Mouse (Mus musculus) hematopoietic multipotent progenitor cell, adult 10-12 weeks (in vitro differentiated cells): Measurements from ENCODE around the gene Prx. TPM values are rescaled to one million over a fixed set of nuclear protein-coding genes. Genes with fewer than 3 reads are reported as not detected.

Experiments
- polyA plus RNA-seq: library from polyadenylated mRNA; stranded (reverse); fragments of >175 nt; gene quantifications from 2 replicates; pipeline ENCODE4 v1.2.3, GENCODE M21; 2012; ENCODE audit warnings: low replicate concordance

Gene Prx
- 0.80 and 1.3 TPM in 2 replicates for polyA plus RNA-seq

GRCm38 (mm10) chr7:27499036-27499435 lies at the start of gene Prx:
Gene Prx, plus strand, starts transcription at chr7:27499324.

DNA sequence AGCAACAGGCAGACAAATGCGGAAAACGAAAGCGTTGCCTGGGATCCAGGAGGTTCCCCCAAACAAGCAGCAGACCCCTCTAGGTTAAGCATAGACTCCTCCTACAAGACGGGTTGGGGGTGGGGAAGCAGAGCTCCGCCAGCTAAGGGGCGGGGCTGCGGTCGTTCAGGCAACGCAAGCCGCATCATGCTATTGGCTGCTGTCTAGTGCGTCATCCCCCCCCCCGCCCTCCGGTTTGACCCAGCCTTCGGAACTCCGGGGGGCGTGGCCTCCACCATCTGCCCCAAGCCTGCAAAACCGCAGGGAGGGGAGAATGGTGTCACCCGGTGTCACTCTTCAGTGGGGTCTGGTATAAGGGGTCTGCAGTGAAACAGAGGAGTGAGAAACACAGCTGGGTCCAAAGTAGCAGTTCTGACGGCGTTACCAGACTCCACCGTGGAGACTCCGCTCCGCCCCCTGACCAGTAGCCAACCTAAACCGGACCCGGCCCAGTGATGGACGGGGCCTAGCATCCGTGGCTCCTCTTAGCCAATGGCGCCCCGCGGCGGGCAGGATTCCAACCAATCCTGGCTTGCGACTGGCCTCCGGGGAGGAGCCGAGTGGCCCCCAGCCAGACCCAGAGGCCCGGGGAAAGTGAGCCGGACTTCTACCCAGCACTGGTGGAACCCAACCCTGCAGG lies 25.8 kb upstream of the Prx start, which contains the start of gene Sertad3:
Gene Sertad3 (plus strand): TSS at position 613 of the 679 bp plus-strand sequence.

GRCm38 (mm10) chr7:27486770-27487697 lies 12.1 kb upstream of the Prx start, which contains the start of gene Sertad1:
Gene Sertad1, plus strand, starts transcription at chr7:27486910.

GRCm38 (mm10) chr7:27522967-27523366 lies 23.8 kb downstream of the Prx start, which contains the start of gene Hipk4:
Gene Hipk4, plus strand, starts transcription at chr7:27523267.

GRCm38 (mm10) chr7:27552931-27553513 lies 53.9 kb downstream of the Prx start, which contains the start of the genes Pld3 and 2310022A10Rik:
Gene Pld3, minus strand, starts transcription at chr7:27553218.
Gene 2310022A10Rik, plus strand, starts transcription at chr7:27553233.

Other genes starting within 250 kb of the Prx start
- gene Numbl, start 240.9 kb upstream of the Prx start, polyA plus RNA-seq, result 2.6 and 5.3 TPM in 2 replicates
- gene Ltbp4, start 161.6 kb upstream of the Prx start, polyA plus RNA-seq, result 1.6 and 4.7 TPM in 2 replicates
- 259 and 317 TPM in 2 replicates for gene Shkbp1, start 143.3 kb upstream of the Prx start, polyA plus RNA-seq
- not detected in 2 replicates for gene Gm20479, start 141.9 kb upstream of the Prx start, polyA plus RNA-seq
- 0.42 and 0.73 TPM in 2 replicates for gene Sptbn4, start 51.6 kb upstream of the Prx start, polyA plus RNA-seq
- 108 and 391 TPM in 2 replicates for gene Blvrb, start 51.3 kb upstream of the Prx start, polyA plus RNA-seq
- 13.7 and 44.3 TPM in 2 replicates for gene Sertad3, start 25.6 kb upstream of the Prx start, polyA plus RNA-seq
- 59.7 and 115 TPM in 2 replicates for gene Sertad1, start 12.4 kb upstream of the Prx start, polyA plus RNA-seq
- gene Hipk4, start 23.9 kb downstream of the Prx start, polyA plus RNA-seq, result 0.21 and 0.26 TPM in 2 replicates
- 113 and 198 TPM in 2 replicates for gene Pld3, start 53.9 kb downstream of the Prx start, polyA plus RNA-seq
- 34.1 and 37.4 TPM in 2 replicates for gene 2310022A10Rik, start 53.9 kb downstream of the Prx start, polyA plus RNA-seq
- gene Akt2, start 92.2 kb downstream of the Prx start, polyA plus RNA-seq, result 55.1 and 70.8 TPM in 2 replicates
- not detected in 2 replicates for gene Ttc9b, start 154.6 kb downstream of the Prx start, polyA plus RNA-seq
- 27.7 and 48.8 TPM in 2 replicates for gene Map3k10, start 175.3 kb downstream of the Prx start, polyA plus RNA-seq
- 0.17 and 0.52 TPM in 2 replicates for gene Zfp607b, start 190.0 kb downstream of the Prx start, polyA plus RNA-seq
- 0.22 and 1.1 TPM in 2 replicates for gene Zfp60, start 232.1 kb downstream of the Prx start, polyA plus RNA-seq